Mouse (Mus musculus) neural tube, embryonic 13.5 days (tissue): ENCODE measurements around the gene Cdc34. TPM values are rescaled to one million over a fixed set of nuclear protein-coding genes. Genes with fewer than 3 reads are reported as not detected.

ENCODE experiments used
- ATAC-seq: fragments of 200-750 bp; cut with Nextera tagmentation; 2 replicates; pipeline ENCODE4 v1.8.0; 2017; ENCODE audit warnings: low read depth, mild to moderate bottlenecking, moderate TSS enrichment, moderate library complexity
- H3K27ac ChIP-seq: fragments of 300-500 bp; sonication (generic); replicated peaks from 2 replicates; pipeline ENCODE4 v1.5.1; 2015; ENCODE audit warnings: moderate library complexity, mild to moderate bottlenecking, inconsistent platforms
- H3K27me3 ChIP-seq: fragments of 300-500 bp; sonication (generic); 2 replicates; pipeline ENCODE4 v1.6.1; 2015; ENCODE audit warnings: mild to moderate bottlenecking, inconsistent platforms
- H3K36me3 ChIP-seq: fragments of 300-500 bp; sonication (generic); 2 replicates; pipeline ENCODE4 v1.6.1; 2015; ENCODE audit warnings: mild to moderate bottlenecking, inconsistent platforms
- H3K4me1 ChIP-seq: fragments of 300-500 bp; sonication (generic); replicated peaks from 2 replicates; pipeline ENCODE4 v1.6.1; 2015; ENCODE audit warnings: inconsistent platforms
- H3K4me2 ChIP-seq: fragments of 300-500 bp; sonication (generic); 2 replicates; pipeline ENCODE4 v1.6.1; 2015; ENCODE audit warnings: inconsistent platforms, mild to moderate bottlenecking, moderate library complexity
- H3K4me3 ChIP-seq: fragments of 300-500 bp; sonication (generic); 2 replicates; pipeline ENCODE4 v1.5.1; 2015; ENCODE audit warnings: mild to moderate bottlenecking, inconsistent platforms
- H3K9ac ChIP-seq: fragments of 300-500 bp; sonication (generic); 2 replicates; pipeline ENCODE4 v1.6.1; 2015; ENCODE audit warnings: moderate library complexity, mild to moderate bottlenecking, inconsistent platforms
- H3K9me3 ChIP-seq: fragments of 300-500 bp; sonication (generic); 2 replicates; pipeline ENCODE4 v1.6.1; 2016; ENCODE audit warnings: inconsistent platforms
- WGBS: fragments of 180-500 bp; shearing (Covaris S2); methylation state at CpG from one replicate; pipeline ENCODE4 v1.1.7; 2015; 5-methylcytosine and 5-hydroxymethylcytosine counted together
- polyA plus RNA-seq: library from polyadenylated mRNA; unstranded; fragments of >200 nt; fragmentation: Nextera tagmentation; extraction: Ambion mirVana; gene quantifications from 2 replicates; pipeline ENCODE4 v1.2.1, GENCODE M21; 2015

Gene Cdc34
- polyA plus RNA-seq, 1 experiment from 2014 or later = 98.7 TPM

DNA sequence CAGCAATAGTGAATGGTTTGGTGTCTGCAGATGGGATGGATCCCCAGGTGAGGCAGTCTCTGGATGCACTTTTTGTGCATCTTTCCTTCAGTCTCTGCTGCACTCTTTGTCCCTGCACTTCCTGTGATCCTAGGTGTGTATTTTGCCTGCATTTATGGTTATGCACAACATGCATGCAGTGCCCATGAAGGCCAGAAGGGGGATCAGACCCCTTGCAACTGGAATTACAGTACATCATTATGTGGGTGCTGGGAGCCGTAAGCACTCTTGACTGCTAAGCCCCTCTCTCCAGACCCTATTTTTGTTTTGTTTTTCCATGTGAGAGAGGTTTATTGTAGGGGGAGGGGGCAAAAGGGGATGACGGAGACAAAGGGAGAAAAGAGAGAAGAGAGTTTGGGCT is 21.7 kb upstream of the Cdc34 start:
- Histone ChIP-seq H3K36me3 (no peaks in the 10 kb centered on the region), H3K9ac (no peak overlapping the region), H3K4me2 (no peak overlapping the region), H3K4me3 (no peak overlapping the region), H3K9me3 (no peaks in the 10 kb centered on the region), H3K27me3 (no peaks in the 10 kb centered on the region), H3K27ac (no peak overlapping the region), H3K4me1 (peaks cover 6% of the 10 kb centered on the region)
- WGBS = 75% methylated on average over 2 of the region's 2 CpGs
- no peak for ATAC-seq

DNA sequence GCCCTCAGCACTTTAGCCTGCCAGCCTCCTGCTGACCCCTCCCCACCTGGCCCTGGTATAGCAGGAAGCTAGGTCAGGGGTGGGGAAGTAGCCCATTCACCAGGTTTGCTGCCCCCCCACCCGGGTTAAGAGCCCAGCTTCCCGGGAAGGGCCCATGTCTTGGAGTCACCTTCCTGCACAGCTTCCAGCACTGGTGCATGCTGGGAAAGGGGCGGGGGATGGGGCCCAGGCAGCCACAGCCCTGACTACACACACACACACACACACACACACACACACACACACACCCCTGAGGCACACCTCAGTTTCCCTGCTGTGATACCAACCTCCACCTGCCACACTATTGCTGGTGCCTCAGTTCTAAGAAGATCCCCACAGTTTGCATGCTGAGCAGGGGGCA is 20.1 kb upstream of the Cdc34 start:
- no peak overlapping the region for H3K27ac ChIP-seq
- ATAC-seq = no peak
- H3K4me2 ChIP-seq = no peak overlapping the region
- H3K9ac ChIP-seq = 0 out of 2 replicates have a peak overlapping the region, but pooled peaks have one; percentile 8
- no peaks in the 10 kb centered on the region for H3K36me3 ChIP-seq
- WGBS = 47% methylated on average over 3 of the region's 3 CpGs
- H3K4me3 ChIP-seq = no peak overlapping the region
- 0 out of 2 replicates have a peak, but pooled peaks cover 4% of the 10 kb centered on the region for H3K4me1 ChIP-seq
- no peaks in the 10 kb centered on the region for H3K27me3 ChIP-seq
- H3K9me3 ChIP-seq = no peaks in the 10 kb centered on the region

DNA sequence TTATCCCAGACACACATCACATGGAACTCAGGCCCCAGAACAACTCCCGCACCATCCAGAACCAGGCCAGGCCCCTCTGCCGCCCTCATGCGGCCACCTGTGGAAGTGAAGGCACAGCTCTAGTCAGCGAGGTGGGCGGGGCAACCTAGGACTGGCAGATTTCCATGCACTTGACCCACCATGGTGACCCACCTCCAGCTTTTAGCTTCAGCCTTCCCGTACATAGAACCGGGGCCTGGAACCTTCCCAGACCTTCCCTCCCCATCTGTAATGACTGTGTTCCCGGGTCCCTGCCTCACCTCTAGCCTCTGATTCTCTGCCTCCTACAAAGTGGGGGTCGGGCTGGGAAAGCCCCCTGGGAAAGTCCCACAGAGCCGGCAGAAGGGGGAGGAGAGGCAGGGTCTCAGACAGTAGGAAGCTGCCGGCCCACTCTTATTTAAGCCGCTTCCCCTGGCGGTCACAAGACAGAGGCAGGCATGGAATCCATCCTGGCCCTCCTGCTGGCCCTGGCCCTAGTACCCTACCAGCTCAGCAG is 17.8 kb upstream of the Cdc34 start, which contains the start of gene Madcam1:
Madcam1 (plus strand) TSS at position 429 of the 535 bp plus-strand sequence.
- H3K27ac ChIP-seq = no peak within 1 kb of the TSS
- H3K9ac ChIP-seq = no peak within 1 kb of the TSS
- no peak for ATAC-seq
- no peak within 1 kb of the TSS for H3K4me2 ChIP-seq
- WGBS = 12% methylated on average over 13 of the region's 13 CpGs
- no peaks in the 10 kb centered on the region for H3K36me3 ChIP-seq
- H3K4me3 ChIP-seq = no peak within 1 kb of the TSS
- H3K9me3 ChIP-seq = no peaks in the 10 kb centered on the region
- H3K4me1 ChIP-seq = peaks cover 12% of the 10 kb centered on the region
- H3K27me3 ChIP-seq = no peaks in the 10 kb centered on the region

DNA sequence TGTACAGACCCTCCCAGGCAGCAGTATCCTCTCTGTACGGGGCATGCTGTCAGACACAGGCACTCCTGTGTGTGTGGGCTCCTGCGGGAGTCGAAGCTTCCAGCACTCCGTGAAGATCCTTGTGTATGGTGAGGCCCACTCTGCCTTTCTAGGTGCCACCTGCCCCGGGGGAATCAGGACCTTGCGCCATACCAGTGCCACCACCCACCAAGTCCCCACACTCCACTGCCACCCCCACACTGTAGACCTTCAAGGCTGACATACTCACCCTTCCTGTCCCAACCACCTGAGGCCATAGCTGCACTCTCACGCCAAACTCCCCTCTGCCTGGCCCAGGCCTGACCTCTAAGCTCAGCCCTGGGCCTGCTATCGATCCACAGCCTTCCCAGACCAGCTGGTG is 16.9 kb upstream of the Cdc34 start:
- Histone ChIP-seq H3K4me1 (peaks cover 14% of the 10 kb centered on the region), H3K9me3 (no peaks in the 10 kb centered on the region), H3K4me2 (no peak overlapping the region), H3K4me3 (no peak overlapping the region), H3K27ac (no peak overlapping the region), H3K27me3 (no peaks in the 10 kb centered on the region), H3K36me3 (no peaks in the 10 kb centered on the region), H3K9ac (no peak overlapping the region)
- no peak for ATAC-seq
- 90% methylated on average over 8 of the region's 8 CpGs for WGBS

DNA sequence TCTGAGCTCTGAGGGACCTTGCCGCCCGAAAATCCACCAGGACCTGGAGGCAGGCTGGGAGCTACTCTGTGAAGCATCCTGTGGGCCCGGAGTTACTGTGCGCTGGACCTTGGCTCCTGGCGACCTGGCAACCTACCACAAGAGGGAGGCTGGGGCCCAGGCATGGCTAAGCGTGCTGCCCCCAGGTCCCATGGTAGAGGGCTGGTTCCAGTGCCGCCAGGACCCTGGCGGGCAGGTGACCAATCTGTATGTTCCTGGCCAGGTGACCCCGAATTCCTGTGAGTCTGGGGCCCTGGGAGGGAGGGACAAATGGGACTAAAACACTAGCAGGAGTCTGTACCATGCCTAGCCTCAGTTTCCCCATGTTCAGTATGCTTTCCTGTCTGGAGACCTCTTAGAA is 15.5 kb upstream of the Cdc34 start:
- Histone ChIP-seq H3K9me3 (no peaks in the 10 kb centered on the region), H3K27me3 (no peaks in the 10 kb centered on the region), H3K27ac (no peak overlapping the region), H3K4me2 (no peak overlapping the region), H3K9ac (no peak overlapping the region), H3K4me1 (peaks cover 28% of the 10 kb centered on the region), H3K4me3 (no peak overlapping the region), H3K36me3 (no peaks in the 10 kb centered on the region)
- ATAC-seq = no peak
- 72% methylated on average over 9 of the region's 9 CpGs for WGBS

DNA sequence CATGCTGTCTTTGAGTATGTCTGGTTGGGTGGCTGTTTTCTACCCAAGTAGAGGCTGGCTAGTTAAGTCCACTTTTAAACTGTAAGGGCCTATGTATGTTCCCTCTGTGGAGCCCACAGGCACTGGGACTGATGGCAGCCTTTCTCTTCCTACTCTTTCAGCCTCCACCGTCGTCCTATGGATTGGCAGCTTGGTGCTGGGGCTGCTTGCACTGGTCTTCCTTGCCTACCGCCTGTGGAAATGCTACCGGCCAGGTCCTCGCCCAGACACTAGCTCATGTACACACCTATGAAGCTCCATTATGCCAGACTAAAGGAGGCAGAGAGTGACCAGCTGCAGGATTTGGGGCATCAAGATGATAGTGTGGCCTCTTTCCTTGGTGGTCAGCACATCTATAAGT is 13.9 kb upstream of the Cdc34 start:
- Histone ChIP-seq H3K36me3 (peaks cover 6% of the 10 kb centered on the region), H3K4me1 (peaks cover 34% of the 10 kb centered on the region), H3K9me3 (no peaks in the 10 kb centered on the region), H3K27ac (peak overlapping the region; percentile 98), H3K4me3 (peak overlapping the region; percentile 92), H3K27me3 (no peaks in the 10 kb centered on the region), H3K9ac (peak overlapping the region; percentile 95; the same call in 1 of the 2 replicates), H3K4me2 (peak overlapping the region; percentile 99)
- no peak for ATAC-seq
- 88% methylated on average over 5 of the region's 5 CpGs for WGBS

DNA sequence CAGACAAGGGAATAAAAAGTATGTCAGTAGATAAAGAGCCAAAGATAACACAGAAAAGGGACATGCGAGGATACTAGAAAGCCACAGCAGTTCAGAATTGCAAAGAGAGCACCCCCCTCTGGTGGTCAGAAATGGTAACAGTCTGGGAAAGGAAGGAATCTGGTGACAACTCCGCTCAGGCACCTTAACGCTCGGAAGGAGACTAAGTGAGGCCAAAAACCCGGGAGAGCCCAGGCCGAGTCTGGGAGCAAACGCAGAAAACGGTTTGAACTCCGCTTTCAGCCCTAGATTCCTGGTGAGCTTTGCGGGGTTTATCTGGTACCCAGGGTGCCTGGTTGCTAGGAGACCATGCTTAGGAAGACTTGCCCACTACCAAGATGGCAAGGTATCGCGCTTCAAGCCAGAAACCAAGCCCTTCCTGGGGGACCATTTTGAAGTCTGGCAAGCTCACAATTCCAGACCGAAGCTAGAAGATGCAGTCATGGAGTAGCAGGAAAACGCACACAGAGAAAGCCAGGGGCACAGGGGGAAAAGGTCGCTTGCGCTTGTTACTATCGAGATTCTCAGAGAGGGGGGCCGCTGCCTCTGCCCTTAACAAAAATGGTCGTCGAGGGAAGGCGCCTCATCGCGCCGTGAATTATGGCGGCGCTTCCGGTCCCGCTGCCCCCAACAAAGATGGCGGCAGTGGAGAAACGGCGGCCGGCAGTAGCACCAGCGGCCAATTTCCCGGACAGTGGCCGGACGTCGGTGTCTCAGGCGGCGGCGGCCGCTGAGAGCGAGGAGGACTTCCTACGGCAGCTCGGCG is 13.0 kb upstream of the Cdc34 start, which contains the start of gene Tpgs1:
Tpgs1 (plus strand) TSS at position 599 of the 805 bp plus-strand sequence.
- peak within 1 kb of the TSS; percentile 98 for H3K27ac ChIP-seq
- no peaks in the 10 kb centered on the region for H3K9me3 ChIP-seq
- peak; percentile 78 for ATAC-seq
- H3K9ac ChIP-seq = peak within 1 kb of the TSS; percentile 95
- H3K4me1 ChIP-seq = peaks cover 34% of the 10 kb centered on the region
- under 1% methylated on average over 45 of the region's 45 CpGs for WGBS
- H3K4me3 ChIP-seq = peak within 1 kb of the TSS; percentile 92
- H3K27me3 ChIP-seq = no peaks in the 10 kb centered on the region
- H3K36me3 ChIP-seq = peaks cover 14% of the 10 kb centered on the region
- peak within 1 kb of the TSS; percentile 99 for H3K4me2 ChIP-seq

DNA sequence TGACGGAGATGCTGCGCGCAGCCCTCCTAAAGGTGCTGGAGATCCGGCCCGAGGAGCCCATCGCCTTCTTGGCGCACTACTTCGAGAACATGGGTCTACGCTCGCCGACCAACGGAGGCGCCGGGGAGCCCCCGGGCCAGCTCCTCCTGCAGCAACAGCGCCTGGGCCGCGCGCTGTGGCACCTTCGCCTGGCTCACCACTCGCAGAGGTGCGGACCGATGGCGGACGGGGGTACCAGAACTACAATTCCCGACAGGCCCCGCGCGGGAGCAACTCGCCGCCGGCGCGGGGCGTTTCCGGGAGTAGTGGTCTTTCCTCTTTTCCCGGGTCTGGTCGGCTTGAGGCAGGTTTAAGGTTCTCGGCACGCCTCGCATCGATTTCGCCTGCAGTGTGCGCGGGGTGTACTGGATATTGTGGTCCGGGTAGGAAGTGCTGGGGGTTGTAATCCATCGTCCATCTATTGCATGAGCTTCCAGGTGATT is 12.4 kb upstream of the Cdc34 start:
- H3K27ac ChIP-seq = peak overlapping the region; percentile 98
- no peaks in the 10 kb centered on the region for H3K27me3 ChIP-seq
- H3K4me1 ChIP-seq = peaks cover 30% of the 10 kb centered on the region
- no peaks in the 10 kb centered on the region for H3K9me3 ChIP-seq
- H3K9ac ChIP-seq = peak overlapping the region; percentile 95
- H3K4me3 ChIP-seq = peak overlapping the region; percentile 92
- under 1% methylated on average over 47 of the region's 47 CpGs for WGBS
- H3K4me2 ChIP-seq = peak overlapping the region; percentile 99
- ATAC-seq = peak; percentile 65
- H3K36me3 ChIP-seq = peaks cover 14% of the 10 kb centered on the region

DNA sequence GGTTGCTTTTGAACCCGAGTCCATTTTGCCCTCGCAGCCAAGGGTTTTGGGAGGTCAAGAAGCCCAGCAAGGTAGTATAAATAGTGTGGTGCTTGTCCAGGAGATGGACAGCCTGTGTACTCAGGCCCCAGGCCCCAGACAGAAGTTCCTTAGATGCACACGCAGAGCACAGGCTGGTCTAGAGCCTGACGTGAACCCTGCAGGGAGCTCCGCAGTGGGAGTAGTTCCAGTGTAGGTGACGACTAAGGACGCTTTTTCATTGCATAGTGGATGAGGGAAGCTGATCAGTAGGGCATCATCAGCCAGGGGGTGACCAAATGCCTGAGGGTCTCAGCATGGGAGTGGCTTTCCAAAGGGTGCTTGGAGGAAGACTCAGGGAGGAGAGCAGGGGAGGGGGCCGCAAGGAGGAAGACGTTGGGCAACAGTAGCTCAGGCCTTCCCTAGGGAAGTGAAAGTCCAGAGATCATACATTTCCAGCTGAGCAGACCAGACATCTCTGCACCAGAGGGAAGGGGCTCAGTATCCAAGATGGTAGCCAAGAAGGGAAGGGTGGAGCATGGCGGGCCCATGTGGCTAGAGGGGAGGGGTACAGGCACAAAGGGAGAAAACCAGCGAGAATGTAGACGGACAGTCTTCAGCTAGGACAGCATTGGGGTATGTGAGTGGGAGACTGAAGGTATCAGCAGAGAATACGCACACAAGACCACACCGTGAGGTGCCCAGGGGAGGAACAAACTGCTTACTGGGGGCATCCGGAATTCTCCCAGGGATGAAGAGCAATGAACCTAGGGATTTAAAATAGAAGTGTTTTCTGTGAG is 11.7 kb upstream of the Cdc34 start:
- WGBS = 26% methylated on average over 15 of the region's 15 CpGs
- H3K4me1 ChIP-seq = peaks cover 30% of the 10 kb centered on the region

DNA sequence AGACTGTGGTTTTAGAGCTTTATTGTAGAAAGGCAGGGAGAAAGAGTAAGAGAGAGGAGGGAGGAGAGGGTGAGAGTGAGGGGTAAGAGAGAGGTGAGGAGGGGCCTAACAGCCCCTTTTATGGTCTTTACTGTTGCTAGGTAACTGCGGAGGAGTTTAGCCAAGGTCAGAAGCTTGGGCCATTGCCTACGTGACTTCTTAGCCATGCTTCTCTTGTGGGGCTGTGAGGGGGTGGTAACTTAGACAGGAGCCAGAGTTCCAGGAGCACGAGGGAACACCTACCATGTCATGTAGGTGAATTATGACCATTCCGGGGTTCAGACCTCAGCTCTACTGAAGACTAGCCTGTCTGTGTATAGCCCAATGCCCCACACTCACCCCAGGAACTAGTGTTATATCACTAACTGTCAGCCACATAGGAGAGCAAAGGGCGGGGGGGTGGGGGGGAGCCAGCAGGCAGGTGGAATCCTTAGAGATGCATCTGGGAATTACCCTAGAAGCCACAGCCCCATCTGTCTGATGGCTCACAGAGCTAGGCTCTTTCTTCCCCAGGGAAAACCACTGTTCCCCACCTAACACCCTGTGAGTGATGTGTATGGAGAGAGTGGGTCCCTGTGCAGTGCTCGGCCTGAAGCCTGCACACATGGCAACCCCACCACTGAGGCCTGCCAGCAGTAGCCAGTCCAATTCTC is 10.5 kb upstream of the Cdc34 start:
- Histone ChIP-seq H3K4me2 (peak overlapping the region; percentile 99), H3K27me3 (no peaks in the 10 kb centered on the region), H3K9ac (peak overlapping the region; percentile 95), H3K9me3 (no peaks in the 10 kb centered on the region), H3K36me3 (peaks cover 29% of the 10 kb centered on the region), H3K4me3 (peak overlapping the region; percentile 92; the same call in 1 of the 2 replicates), H3K27ac (0 out of 2 replicates have a peak overlapping the region, but pooled peaks have one; percentile 98), H3K4me1 (peaks cover 30% of the 10 kb centered on the region)
- WGBS = 25% methylated on average over 6 of the region's 6 CpGs
- no peak for ATAC-seq

More for the DNA sequence above, 11.7 kb upstream of the Cdc34 start:
- H3K27ac ChIP-seq = peak overlapping the region; percentile 98
- ATAC-seq = peak; percentile 28
- H3K4me2 ChIP-seq = peak overlapping the region; percentile 99
- peaks cover 17% of the 10 kb centered on the region for H3K36me3 ChIP-seq
- H3K27me3 ChIP-seq = no peaks in the 10 kb centered on the region
- H3K4me3 ChIP-seq = peak overlapping the region; percentile 92
- H3K9ac ChIP-seq = peak overlapping the region; percentile 95
- no peaks in the 10 kb centered on the region for H3K9me3 ChIP-seq

DNA sequence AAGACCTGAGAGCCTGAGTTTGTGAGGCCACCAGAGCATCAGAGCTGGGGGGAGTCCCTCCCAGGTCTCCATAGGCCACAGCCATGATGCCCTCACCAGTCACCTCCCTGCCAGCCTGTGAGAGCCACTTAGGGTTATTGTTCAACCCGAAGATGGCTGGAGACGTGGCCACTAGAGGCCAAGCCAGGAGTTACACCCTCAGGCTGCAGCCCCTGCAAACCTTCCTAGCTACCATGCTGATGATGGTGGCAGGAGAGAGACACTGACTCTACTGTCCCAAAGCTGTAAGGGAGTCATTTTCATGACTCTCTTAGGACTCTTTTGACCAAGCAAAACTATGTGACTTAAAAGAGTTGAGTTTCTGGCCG is 9.9 kb upstream of the Cdc34 start:
- no peaks in the 10 kb centered on the region for H3K27me3 ChIP-seq
- no peak overlapping the region for H3K4me3 ChIP-seq
- no peak for ATAC-seq
- WGBS = 51% methylated on average over 3 of the region's 3 CpGs
- no peaks in the 10 kb centered on the region for H3K9me3 ChIP-seq
- H3K4me1 ChIP-seq = peaks cover 30% of the 10 kb centered on the region
- H3K27ac ChIP-seq = no peak overlapping the region
- no peak overlapping the region for H3K9ac ChIP-seq
- H3K4me2 ChIP-seq = no peak overlapping the region
- H3K36me3 ChIP-seq = peaks cover 35% of the 10 kb centered on the region
